Mouse (Mus musculus) ovary, postnatal 14 days (tissue): ENCODE measurements around the gene 4833427G06Rik.
"Not testable (repeated sequence)": the region's sequence is repeated elsewhere in the genome, so short reads cannot be mapped to it uniquely, and the experiment has no call there.

Experiments used
- DNase-seq: peaks from one replicate; pipeline ENCODE4 v3.0.0; 2022; ENCODE audit warnings: low spot score

4833427G06Rik gene

GRCm38 (mm10) chr9:51101756-51102425 lies at the start of gene 4833427G06Rik:
Gene 4833427G06Rik, minus strand, starts transcription at chr9:51102078.
- DNase-seq = peak; percentile 38

- DNase-seq = no peak
Observed at GRCm38 (mm10) chr9:51147294-51147693, 45.4 kb upstream of the 4833427G06Rik start.

GRCm38 (mm10) chr9:51146496-51146895 lies 44.6 kb upstream of the 4833427G06Rik start:
- DNase-seq = no peak

- DNase-seq = no peak
Observed at GRCm38 (mm10) chr9:51144218-51144617, 42.3 kb upstream of the 4833427G06Rik start.

- no peak for DNase-seq
Observed at GRCm38 (mm10) chr9:51143437-51143836, 41.6 kb upstream of the 4833427G06Rik start.

- DNase-seq = no peak
Observed at GRCm38 (mm10) chr9:51140711-51141110, 38.8 kb upstream of the 4833427G06Rik start.

- not testable (repeated sequence) for DNase-seq
Observed at GRCm38 (mm10) chr9:51139401-51139800, 37.5 kb upstream of the 4833427G06Rik start.

- DNase-seq = no peak
Observed at GRCm38 (mm10) chr9:51138301-51138700, 36.4 kb upstream of the 4833427G06Rik start.

- DNase-seq = no peak
Observed at GRCm38 (mm10) chr9:51137836-51138235, 36.0 kb upstream of the 4833427G06Rik start.

GRCm38 (mm10) chr9:51137432-51137831 lies 35.6 kb upstream of the 4833427G06Rik start:
- no peak for DNase-seq

- peak; percentile 17 for DNase-seq
Observed at GRCm38 (mm10) chr9:51136985-51137384, 35.1 kb upstream of the 4833427G06Rik start.

- no peak for DNase-seq
Observed at GRCm38 (mm10) chr9:51114767-51115166, 12.9 kb upstream of the 4833427G06Rik start.

- no peak for DNase-seq
Observed at GRCm38 (mm10) chr9:51105751-51106150, 3.9 kb upstream of the 4833427G06Rik start.

GRCm38 (mm10) chr9:51103808-51104514 lies 2.1 kb upstream of the 4833427G06Rik start:
- DNase-seq = peak; percentile 42

- peak; percentile 14 for DNase-seq
Observed at GRCm38 (mm10) chr9:51102963-51103807, 1.3 kb upstream of the 4833427G06Rik start.

GRCm38 (mm10) chr9:51096306-51096705 lies 5.6 kb downstream of the 4833427G06Rik start:
- no peak for DNase-seq

- no peak for DNase-seq
Observed at GRCm38 (mm10) chr9:51093697-51094096, 8.2 kb downstream of the 4833427G06Rik start.

GRCm38 (mm10) chr9:51081614-51082013 lies 20.3 kb downstream of the 4833427G06Rik start:
- DNase-seq = no peak

- peak; percentile 79 for DNase-seq
Observed at GRCm38 (mm10) chr9:51076979-51077315, 24.9 kb downstream of the 4833427G06Rik start, which contains the start of gene Layn. Gene Layn, minus strand, starts transcription at chr9:51077094.

GRCm38 (mm10) chr9:51076300-51076978 lies 25.4 kb downstream of the 4833427G06Rik start:
- peak; percentile 7 for DNase-seq

GRCm38 (mm10) chr9:51075780-51076179 lies 26.1 kb downstream of the 4833427G06Rik start:
- no peak for DNase-seq

- no peak for DNase-seq
Observed at GRCm38 (mm10) chr9:51070801-51071200, 31.1 kb downstream of the 4833427G06Rik start.
